Comparison of ENCODE assay signal across 26 mouse cellular contexts in the genomic region with DNA sequence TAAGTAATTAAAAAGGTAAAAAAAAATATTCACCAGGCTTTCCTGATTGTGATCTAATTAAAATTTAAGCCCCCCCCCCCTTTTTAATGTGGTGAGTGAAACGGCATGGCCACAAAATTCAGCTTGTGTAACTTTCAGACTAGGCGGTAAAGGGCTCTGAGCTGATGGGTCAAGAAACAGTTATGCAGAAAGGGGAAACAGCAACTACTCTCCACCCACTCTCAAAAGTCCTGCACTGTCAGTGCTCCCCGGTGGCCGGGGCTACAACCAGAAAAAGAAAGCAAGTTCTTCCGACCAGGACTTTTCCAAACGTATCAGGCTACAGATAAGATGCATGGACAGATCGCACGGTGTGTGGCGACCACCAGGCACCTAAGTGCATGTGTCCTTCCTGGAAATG.
"Had no signal": no experiment of that assay in that cellular context is flagged by ENCODE, and none has a peak within 500 bp of the region (broad histone marks: within the 10 kb centered on the region; RNA-seq: fewer than 3 reads in every experiment).

No protein-coding gene starts in this region.

- DNase-seq: gastrocnemius, adult 2 months; gastrocnemius, postnatal 10 days; gastrocnemius, postnatal 25 days; heart, adult 11 months; heart, adult 2 months; heart, postnatal 10 days; heart, postnatal 4 days; kidney, adult 11 months; kidney, adult 2 months; kidney, adult 9 months; kidney, postnatal 14 days; kidney, postnatal 36 days; layer of hippocampus, adult 9-11 months; layer of hippocampus, postnatal 36 days; left cerebral cortex, postnatal 4 days had no signal

- ATAC-seq: hindbrain, postnatal 0 days; intestine, embryonic 16.5 days; liver, embryonic 12.5 days had no signal

- H3K4me3 ChIP-seq: gastrocnemius, adult 2 months; heart, adult 2 months; heart, embryonic 10.5 days; heart, embryonic 12.5 days; hindbrain, embryonic 13.5 days; hindbrain, embryonic 15.5 days; kidney, embryonic 15.5 days; limb, embryonic 13.5 days; limb, embryonic 15.5 days; liver, embryonic 12.5 days had no signal

- H3K27ac ChIP-seq: gastrocnemius, adult 2 months; heart, adult 2 months; heart, embryonic 10.5 days; kidney, embryonic 15.5 days; kidney, postnatal 0 days; limb, embryonic 13.5 days; limb, embryonic 15.5 days; liver, embryonic 12.5 days had no signal

- H3K4me1 ChIP-seq: kidney, embryonic 15.5 days; limb, embryonic 13.5 days; limb, embryonic 15.5 days; liver, embryonic 12.5 days had no signal
